Mouse (Mus musculus) ES-CJ7 (cell line): Measurements from ENCODE around the gene Atp6v1b1.

Source experiments
- DNase-seq: peaks from one replicate; pipeline ENCODE4 v3.0.0; 2011; ENCODE audit warnings: low read depth, low spot score

Atp6v1b1 gene

DNA sequence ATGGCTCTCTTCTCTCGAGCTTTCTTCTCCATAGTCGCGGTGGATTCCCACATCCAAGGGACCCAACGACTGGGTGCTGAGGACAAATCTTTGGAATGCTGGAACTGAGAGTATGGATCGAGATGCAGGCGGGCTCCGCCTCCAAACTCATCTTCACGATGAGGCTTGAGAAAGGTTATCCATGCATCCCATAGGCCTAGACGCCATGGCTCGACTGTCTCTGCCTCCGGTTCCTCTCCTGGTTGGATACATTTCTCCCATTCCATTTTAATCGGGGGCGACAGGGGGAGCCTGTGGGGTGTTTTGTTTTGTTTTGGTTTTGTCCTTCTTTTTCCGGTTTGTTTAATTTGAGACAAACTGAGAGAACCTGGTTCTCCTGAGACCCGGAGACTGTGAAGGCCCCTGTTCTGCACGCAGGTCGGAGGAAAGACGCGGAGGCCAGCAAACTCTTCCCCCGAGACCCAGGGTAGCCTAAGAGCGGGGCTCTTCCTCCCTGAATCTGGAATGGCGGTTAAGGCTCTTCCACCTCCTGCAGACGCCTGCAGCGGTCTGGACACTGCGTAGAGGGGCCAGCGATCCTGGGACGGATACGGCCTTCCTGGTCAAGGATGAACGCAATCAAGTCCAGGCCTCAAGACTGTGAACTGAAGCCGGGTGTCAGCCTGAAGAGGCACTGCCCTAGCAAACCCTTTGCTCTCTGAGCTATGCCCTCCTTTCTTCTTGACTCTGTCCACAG, 27.2 kb upstream of the Atp6v1b1 start:
- no peak for DNase-seq

DNA sequence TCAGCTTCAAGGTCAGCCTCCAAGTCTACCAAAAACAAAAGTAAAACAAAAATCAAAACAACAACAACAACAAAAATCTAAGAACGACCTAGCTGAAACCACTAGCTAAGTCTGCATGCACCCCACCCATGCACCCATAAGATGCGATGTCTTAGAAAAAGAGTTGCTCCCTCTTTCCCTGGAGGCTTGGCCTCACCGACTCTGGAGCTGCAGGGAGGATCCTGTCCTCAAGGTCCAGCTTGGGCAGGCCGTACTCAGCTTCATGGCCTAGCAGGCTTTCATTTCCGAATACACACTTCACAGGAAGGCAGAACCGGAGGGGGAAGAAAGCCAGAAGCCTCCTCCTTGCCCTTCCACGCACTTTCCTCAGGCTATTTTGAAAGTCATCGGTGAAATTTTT, 25.8 kb upstream of the Atp6v1b1 start:
- DNase-seq: no peak

DNA sequence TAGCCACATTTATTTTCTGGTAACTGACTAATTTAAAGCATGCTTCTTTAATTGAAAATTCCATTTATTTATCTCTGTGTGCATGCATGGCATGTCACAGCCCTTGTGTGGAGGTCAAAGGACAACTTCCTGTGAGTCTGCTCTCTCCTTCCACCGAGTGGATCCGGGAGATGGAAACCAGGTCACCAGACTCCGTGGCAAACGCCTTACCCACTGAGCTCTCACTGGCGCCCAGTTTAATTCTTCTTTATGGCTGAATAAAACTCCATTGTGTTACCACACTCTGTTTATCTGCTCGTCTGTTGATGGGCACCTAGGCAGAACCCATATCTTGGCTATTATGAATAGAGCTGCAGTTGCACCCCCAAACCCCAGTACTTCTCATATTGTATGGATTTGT, 20.3 kb upstream of the Atp6v1b1 start:
- DNase-seq: no peak

DNA sequence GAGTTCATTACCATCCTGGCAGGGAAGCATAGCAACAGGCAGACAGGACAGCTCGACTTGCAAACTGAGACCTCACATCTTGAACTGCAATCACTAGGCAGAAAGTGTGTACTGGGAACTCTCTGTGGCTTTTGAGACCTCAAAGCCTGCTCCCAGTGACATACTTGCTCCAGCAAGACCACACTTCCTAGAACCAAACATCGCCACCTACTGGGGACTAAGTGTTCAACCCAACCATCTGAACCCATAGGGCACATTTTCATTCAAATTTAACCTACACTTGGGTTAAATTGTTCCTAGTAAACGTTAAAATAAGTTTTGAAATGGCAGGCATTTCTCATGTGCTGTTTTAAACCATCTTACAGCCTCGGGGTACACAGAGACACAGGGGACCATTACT, 15.6 kb upstream of the Atp6v1b1 start:
- DNase-seq: peak; percentile 84

DNA sequence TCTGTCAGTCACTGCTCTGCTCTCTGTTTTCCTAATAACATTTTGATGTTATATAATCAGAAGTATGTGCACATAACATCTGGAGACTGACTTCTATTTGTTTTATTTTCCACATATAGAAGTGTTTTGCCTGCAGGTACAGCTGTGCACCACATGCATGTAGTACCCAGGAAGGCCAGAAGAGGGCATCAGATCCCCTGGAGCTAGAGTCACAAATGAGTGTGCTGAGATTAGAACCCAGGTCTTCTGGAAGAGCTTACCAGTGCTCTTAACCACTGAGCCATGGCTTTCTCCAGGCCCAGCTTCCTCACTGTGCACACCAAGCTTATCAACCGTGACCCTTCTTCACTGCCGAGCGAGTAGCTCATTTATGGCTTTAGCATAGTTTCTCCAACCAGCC, 14.3 kb upstream of the Atp6v1b1 start:
- peak; percentile 72 for DNase-seq

DNA sequence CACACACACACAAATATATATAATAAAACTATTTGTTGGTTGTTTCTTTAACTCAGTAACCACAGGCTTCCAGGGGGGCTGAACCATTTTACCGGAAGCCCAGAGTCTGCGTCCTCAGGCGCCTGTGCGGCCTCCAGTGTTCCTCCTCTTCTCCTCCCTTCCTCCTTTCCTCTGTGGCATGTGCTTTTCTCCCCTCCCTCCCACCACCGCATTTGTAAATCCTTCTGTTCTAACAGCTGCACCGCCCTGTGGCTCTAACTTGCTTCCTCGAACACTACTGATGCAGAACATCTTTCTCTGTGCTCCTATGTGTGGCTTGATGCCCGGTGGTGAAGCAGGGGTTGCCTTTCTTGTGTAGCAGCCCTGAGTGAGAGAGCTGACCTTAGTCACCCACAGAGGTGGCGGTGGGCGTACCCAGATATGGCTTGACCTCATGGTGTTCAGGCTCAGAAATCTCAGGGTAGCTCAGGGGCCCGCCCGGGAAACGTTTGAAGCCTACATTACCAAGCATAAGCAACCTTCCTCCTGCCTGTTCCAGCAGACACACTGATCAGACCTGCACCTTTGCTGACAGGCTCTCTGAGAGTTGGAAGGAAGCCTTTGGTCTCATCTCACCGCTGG, 13.3 kb upstream of the Atp6v1b1 start:
- DNase-seq: no peak

DNA sequence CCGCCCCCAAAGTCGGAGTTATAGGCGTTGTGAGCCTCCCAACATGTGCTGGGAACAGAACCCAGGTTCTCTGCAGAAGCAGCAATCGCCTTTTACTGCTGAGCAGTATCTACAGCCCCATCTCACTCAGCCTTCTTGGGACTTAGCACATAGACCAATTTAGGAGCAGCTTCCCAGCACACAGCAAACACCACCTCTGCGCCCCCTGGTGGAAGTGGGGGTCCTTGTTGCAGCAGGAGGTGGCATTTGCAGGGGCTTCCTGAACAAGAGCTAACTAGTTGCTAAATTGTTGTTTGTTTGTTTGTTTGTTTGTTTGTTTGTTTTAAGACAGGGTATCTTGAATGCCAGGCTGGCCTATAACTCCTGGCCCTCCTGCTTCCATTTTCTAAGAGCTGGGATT, 11.7 kb upstream of the Atp6v1b1 start:
- peak; percentile 87 for DNase-seq

DNA sequence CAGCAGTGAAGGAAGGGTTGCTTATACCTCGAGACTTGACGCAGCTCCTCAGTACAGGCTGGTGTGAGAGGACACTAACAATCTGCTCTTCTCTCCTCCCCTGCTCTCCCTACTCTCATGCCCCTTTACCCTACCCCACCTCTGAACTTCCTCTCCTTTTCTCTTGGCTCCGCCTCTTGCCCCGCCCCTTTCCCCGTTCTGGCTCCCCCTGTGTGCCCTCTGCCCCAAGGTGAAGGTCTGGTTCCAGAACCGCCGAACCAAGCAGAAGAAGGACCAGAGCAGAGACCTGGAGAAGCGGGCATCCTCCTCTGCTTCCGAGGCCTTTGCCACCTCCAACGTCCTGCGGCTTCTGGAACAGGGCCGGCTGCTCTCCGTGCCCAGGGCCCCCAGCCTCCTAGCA, 5.5 kb upstream of the Atp6v1b1 start:
- peak; percentile 47 for DNase-seq

DNA sequence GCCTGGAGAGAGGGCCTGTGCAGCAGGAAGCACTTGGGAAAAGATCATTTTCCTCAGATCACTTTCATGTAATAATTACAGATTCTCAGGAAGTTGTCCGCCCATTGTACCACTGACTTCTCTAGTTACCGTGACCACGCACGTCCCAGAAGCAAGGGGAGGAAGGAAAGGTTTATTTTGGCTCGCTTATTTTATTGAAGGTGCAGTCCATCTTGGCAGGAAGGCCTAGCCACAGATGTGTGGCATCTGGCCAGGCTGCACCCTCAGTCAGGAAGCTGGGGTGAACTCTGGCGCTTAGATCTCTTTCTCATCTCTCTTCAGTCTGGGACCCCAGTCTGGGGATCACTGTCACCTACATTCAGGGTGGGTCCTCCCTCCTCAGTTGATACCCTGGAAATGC, 4.2 kb upstream of the Atp6v1b1 start:
- DNase-seq: no peak

DNA sequence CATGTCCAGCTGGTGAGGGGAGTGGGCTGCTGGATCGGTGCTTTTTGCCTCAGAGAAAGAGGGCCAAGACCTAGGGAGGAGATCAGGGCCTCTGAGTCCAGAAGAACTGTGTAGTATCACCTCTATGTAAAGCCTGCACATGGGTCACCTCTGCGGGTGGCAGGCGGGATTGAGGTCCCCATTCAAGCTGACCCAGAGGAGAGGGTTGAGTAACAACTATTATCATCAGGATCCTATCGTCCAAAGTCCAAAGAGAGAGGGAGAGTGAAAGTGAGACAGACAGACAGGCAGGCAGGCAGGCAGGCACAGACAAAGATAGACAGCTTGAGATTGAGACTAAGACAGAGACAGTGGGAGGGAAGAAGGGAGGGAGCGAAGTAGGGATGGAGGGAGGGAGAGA, 422 bp downstream of the Atp6v1b1 start:
- DNase-seq: no peak

DNA sequence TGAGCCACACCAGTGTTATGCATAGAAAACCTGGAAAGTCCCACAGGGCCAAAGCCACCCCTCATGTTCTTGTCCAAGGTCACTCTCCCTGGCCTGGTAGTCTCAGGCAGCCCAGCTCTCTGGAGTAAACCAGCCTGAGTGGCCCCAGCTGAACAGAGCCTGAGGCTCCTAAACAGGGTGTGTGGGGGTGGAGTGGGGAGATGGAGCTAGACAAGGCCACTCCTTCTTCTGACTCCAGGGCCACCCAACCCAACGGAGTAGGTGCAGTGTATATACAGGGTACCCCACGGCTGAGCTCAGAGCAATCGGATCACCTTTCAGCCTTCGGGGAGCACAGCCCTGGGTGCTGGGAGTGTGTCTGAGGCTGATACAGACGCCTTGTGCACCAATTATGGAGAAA, 1.3 kb downstream of the Atp6v1b1 start:
- peak; percentile 52 for DNase-seq

DNA sequence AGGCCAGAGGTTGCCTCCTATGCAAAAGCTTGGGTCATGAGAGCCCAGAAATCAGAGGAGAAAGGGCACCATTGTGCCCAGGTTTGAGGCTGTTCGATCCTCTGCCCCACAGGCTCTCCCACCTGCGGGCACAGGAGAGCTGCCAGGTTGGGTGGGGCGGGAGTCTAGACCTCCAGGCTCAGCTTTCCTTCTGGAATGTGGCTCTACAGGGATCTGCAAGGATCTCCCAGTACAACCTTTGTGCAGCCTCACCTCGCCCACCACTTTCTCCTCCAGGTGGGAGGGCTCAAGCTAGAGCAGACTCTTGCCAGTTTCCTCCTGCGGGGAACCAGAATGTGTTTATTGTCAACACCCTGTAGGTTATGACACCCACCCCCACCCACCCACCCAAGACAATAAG, 1.8 kb downstream of the Atp6v1b1 start:
- no peak for DNase-seq

DNA sequence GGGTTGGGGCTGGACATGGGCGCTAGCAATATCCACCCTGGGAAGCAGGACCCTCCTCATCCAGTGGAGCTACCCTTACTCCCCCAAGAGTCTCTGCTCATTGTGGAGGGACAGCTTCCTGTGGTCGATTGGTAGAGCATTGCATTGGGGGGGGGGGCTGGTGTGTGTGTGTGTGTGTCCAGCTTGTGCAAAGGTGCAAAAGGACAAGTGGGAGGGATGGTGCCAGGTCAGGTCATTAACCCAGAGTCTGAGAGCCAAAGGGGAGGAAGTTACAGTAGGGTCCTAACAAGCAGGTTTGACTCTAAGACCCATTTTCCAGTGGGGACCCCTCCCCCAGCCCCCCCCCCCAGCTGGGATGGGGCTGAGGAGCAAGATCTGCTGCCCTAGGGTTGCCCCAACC, 2.7 kb downstream of the Atp6v1b1 start:
- no peak for DNase-seq

DNA sequence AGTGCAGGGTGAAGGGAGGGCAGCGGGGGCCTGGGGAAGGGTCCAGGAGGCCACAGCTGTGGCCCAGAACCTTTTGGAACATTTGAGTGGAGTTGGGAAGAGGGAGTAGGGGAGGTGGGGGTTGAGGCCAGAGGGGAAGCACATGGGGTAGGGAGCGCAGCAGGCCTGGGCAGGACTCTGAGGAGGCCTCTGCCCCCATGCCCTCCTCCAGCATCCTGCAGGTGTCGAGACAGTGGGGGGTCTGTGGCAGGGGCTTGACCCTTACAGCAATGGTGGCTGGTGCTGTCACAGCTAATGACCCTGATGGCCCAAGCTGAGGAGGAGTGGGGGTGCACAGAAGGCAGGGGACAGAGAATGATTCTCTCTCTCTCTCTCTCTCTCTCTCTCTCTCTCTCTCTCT, 6.5 kb downstream of the Atp6v1b1 start:
- DNase-seq: no peak

DNA sequence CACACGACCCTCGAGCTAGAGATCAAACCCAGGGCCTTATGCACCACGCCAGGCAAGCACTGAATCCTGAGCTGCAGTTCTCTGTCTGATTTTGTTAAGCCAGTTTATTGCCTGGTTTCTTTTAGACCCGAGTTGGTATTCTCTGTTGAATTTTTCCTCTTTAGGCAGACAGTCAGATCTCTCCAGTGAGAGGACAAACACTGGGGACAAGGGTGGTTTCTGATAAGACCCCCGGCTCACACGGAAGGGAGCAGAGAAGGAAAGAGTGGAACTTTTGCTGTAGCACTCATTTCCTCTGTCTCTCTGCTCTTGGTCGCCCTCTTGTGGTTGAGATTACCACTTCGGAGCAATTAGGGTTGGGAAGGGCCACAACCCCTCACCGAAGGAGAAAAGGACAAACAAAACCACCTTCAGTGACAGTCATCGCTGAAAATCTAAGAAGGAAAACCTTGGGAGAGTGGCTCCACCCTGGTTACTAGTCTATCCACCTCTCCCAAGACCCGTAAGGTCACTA, 7.4 kb downstream of the Atp6v1b1 start:
- peak; percentile 59 for DNase-seq

DNA sequence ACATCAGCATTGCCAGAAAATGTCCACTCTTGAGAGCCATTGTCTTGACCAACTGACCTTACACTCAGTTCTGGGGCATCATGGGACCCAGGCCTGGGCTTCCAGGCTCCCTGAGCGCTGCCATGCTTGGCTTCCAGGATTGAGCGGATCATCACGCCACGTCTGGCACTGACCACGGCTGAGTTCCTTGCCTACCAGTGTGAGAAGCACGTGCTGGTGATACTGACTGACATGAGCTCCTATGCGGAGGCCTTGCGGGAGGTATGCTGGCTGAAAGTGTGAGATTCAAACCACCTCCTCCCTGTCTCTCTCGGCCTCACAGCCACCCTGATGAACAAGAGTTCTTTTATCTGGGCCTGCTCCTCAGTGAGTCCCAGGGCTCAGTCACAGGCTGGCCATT, 13.3 kb downstream of the Atp6v1b1 start:
- no peak for DNase-seq

DNA sequence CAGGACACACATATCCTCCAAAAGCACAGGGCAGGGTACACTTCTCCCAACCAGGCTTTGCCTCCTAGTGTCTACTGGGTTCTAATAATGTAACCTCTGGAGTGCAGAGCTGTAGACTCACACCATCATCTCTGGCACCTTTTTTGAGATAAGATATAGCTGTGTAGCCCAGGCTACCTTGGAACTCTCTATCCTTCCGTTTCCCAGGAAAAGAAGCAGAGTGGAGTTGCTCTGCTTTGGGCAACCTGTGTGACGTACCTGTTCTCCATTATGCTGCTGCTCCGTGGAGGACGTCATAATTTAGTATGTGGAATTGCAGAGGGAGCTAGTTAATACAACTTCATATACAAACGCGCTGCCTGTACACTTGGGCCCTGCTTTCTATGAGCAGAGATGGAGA, 19.6 kb downstream of the Atp6v1b1 start, which contains the start of gene Ankrd53:
TSS of gene Ankrd53 (plus strand) at position 301 of the 400 bp plus-strand sequence.
- no peak for DNase-seq

DNA sequence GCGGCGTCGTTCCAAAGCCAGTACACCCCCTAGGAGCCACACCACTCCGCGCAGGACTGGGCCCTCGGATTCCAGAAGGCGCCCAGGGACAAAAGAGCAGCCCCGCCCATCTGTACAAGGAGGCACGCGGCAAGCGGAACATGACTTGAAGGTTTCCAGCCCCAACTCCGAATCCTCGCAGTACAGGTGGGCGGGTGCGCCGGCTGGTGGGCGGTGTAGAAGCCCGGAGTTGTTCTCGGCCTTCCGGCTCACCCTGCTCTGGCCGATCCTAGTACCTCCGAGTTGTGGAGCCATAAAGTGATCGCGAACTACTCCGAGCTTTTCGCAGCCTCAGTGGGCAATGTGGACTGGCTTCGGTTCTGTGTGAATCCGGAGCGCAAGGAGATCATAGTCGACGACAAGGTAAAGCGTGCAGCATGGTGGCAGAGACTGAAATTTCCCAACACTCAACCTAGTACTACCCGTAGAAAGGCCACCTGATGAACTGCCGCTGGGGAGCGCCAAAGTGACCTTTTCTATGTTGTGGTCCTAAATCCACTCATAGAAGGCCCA, 20.2 kb downstream of the Atp6v1b1 start:
- peak; percentile 74 for DNase-seq

DNA sequence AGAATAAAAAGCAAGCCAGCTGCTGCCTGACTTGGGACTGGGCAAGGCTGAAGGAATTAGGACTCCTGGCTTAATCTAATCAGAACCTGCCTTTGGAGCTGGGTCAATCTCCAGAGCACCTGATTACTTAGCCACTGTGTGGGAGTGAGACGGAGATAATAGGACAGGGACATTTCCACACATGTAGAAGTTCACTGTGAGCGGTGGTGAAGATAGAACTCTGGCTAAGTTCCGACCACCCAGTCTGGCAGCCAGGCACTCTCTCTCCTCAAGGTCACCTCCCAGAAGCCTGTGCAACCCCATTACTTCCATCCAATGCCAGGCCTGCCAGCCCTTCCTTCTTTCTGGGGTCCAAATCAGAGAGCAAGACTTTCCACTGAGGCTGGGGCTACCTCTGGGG, 24.2 kb downstream of the Atp6v1b1 start:
- DNase-seq: no peak

DNA sequence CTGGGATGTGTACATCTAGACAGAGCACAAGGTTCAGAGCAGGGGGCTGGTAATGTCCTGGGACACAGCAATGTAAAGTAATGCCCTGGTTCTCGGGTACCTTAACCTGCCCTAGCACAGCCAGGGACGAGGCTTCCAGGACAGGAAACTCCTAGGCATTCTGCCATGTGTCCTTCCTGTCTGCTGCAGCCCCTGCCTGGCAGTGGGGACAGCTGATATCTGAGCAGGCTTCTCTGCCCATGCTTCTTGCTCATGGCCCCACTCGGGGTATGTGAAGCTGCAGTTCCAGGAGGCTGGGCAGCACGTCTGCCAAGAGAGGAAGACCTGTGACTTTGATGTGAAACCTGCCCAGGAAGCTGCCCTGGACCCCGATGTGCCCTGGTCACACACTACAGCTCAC, 25.7 kb downstream of the Atp6v1b1 start:
- DNase-seq: no peak

DNA sequence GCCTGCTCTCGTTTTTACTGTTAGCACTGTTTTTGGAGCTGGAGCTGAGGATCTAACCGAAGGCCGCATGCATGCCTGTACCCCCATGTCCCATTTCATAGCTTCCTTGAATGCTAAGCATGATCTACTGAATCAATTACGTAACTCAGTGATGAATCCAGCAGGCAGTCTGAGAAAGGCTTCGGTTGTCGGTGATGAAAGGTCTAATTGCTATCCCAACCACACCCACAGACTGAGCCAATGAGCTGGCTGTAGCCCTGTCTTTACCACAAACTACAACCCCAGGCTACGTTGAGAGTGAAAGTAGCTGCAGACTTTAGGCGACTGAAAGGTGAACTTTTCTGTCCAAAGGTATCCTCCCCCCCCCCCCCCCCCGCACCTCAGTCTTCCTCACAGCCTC, 31.3 kb downstream of the Atp6v1b1 start:
- DNase-seq: no peak

DNA sequence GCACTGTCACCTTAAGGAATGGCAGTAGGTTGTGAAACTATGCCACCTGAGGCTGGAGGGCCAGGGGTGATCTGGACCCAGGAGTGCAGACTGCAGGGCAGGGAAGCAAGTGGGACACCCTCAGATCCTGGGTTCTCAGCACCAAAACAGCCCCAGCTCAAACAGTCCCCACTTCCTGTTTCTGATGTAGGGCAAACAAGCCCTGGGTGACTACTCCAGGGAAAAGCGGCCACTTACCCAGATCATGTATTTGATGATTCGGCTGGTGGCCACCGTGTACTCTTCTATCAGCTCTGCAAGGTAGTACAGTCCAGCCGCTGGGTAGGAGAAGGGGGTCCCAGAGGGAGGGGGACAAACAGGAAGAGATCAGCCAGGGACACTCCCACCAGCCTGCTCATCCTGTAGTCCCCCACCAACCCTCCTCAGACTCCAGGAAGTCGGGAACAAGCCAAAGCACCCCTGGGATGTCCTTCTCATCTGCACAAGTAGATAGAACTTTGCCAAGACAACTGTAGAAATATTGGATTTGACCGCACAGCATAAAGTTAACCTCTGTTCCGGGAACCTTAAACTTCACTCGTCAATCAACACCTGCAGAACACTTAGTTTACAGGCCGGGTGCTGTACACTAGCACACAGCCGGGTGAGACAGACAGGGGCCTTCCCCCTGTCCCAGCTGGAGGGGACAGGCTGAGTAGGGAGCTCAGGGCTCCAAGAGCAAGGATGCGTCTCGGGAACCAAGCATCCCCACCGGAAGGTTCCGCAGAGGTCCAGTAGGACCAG, 32.2 kb downstream of the Atp6v1b1 start:
- DNase-seq: no peak
